Mouse (Mus musculus): ENCODE measurements around the gene Zc3h15. TPM values are rescaled to one million over a fixed set of nuclear protein-coding genes. Genes with fewer than 3 reads are reported as not detected.
"Not testable (repeated sequence)": the region's sequence is repeated elsewhere in the genome, so short reads cannot be mapped to it uniquely, and the experiment has no call there.

Gene Zc3h15
- total and polyA plus RNA-seq, 3 experiments, result 144 to 194 TPM; not detected in 1

GRCm38 (mm10) chr2:83660114-83660513, 15.9 kb downstream of the Zc3h15 start:
- Histone ChIP-seq H3K27ac (ENCODE audit: control insufficient read depth, low read depth, low read length) (no peak overlapping the region), H3K9me3 (replicated peaks; ENCODE audit: insufficient read depth, low read length) (no peaks in the 10 kb centered on the region), H3K4me1 (ENCODE audit: control insufficient read depth in 1 of 2, insufficient read depth in 2 of 2, low read length in 2 of 2) (no peaks in the 10 kb centered on the region), H3K27me3 (ENCODE audit: control insufficient read depth in 1 of 2, insufficient read depth in 2 of 2, low read length in 2 of 2) (no peaks in the 10 kb centered on the region), H3K4me3 (ENCODE audit: control insufficient read depth in 1 of 2, insufficient read depth in 1 of 2, low read depth in 2 of 2, low read length in 2 of 2) (no peak overlapping the region), H3K79me2 (ENCODE audit: control insufficient read depth, insufficient read depth, low read length, poor library complexity) (peaks cover 6% of the 10 kb centered on the region), H3K9ac (ENCODE audit: control insufficient read depth, low read depth, low read length, poor library complexity, severe bottlenecking) (no peak overlapping the region), H3K36me3 (ENCODE audit: control insufficient read depth in 1 of 2, insufficient read depth in 2 of 2, low read length in 2 of 2) (peaks cover 0 to 34% of the 10 kb centered on the region in 2 experiments; a peak in 2 of 4 replicates)
- no peak for DNase-seq (ENCODE audit: low read depth, low spot score)
- TF ChIP-seq KAT2A (conservative IDR thresholded peaks at IDR 0.05; ENCODE audit: low read depth, low read length) (no peak), RAD21 (IDR thresholded peaks at IDR 0.05; ENCODE audit: low read depth, low read length) (peak; percentile 33)

GRCm38 (mm10) chr2:83661351-83661750, 17.1 kb downstream of the Zc3h15 start:
- Histone ChIP-seq H3K79me2 (ENCODE audit: control insufficient read depth, insufficient read depth, low read length, poor library complexity) (peaks cover 2% of the 10 kb centered on the region; the same call in 1 of the 2 replicates), H3K4me3 (ENCODE audit: control insufficient read depth in 1 of 2, insufficient read depth in 1 of 2, low read depth in 2 of 2, low read length in 2 of 2) (no peak overlapping the region), H3K36me3 (ENCODE audit: control insufficient read depth in 1 of 2, insufficient read depth in 2 of 2, low read length in 2 of 2) (peaks cover 0 to 32% of the 10 kb centered on the region in 2 experiments; a peak in 2 of 4 replicates), H3K9ac (ENCODE audit: control insufficient read depth, low read depth, low read length, poor library complexity, severe bottlenecking) (no peak overlapping the region), H3K27ac (ENCODE audit: control insufficient read depth, low read depth, low read length) (no peak overlapping the region), H3K9me3 (replicated peaks; ENCODE audit: insufficient read depth, low read length) (no peaks in the 10 kb centered on the region), H3K4me1 (ENCODE audit: control insufficient read depth in 1 of 2, insufficient read depth in 2 of 2, low read length in 2 of 2) (no peaks in the 10 kb centered on the region), H3K27me3 (ENCODE audit: control insufficient read depth in 1 of 2, insufficient read depth in 2 of 2, low read length in 2 of 2) (no peaks in the 10 kb centered on the region)
- TF ChIP-seq CHD1 (IDR thresholded peaks at IDR 0.05; ENCODE audit: low read depth, low read length) (no peak), CTCF (IDR thresholded peaks at IDR 0.05 in 2 of 3, conservative IDR thresholded peaks at IDR 0.05 in 1 of 3; ENCODE audit: control insufficient read depth in 1 of 3, insufficient read depth in 1 of 3, low read depth in 2 of 3, low read length in 3 of 3, poor library complexity in 1 of 3, severe bottlenecking in 1 of 3) (no peak), ELF1 (IDR thresholded peaks at IDR 0.05; ENCODE audit: low read depth, low read length) (no peak), MEF2A (IDR thresholded peaks at IDR 0.05; ENCODE audit: extremely low read depth, insufficient replicate concordance, low read depth, low read length, poor library complexity, severe bottlenecking) (no peak), CHD2 (IDR thresholded peaks at IDR 0.05; ENCODE audit: low read length) (no peak), ZMIZ1 (IDR thresholded peaks at IDR 0.05; ENCODE audit: low read depth, low read length) (no peak), MAFK (IDR thresholded peaks at IDR 0.05; ENCODE audit: borderline replicate concordance, low read depth, low read length) (no peak), UBTF (IDR thresholded peaks at IDR 0.05; ENCODE audit: borderline replicate concordance, insufficient read depth, low read depth, low read length) (no peak), NRF1 (IDR thresholded peaks at IDR 0.05; ENCODE audit: insufficient read depth, low read depth, low read length, poor library complexity, severe bottlenecking) (no peak), SMC3 (IDR thresholded peaks at IDR 0.05; ENCODE audit: low read depth, low read length) (no peak), ZC3H11A (IDR thresholded peaks at IDR 0.05; ENCODE audit: low read depth, low read length) (no peak), HCFC1 (IDR thresholded peaks at IDR 0.05; ENCODE audit: low read depth, low read length) (no peak), GATA1 (IDR thresholded peaks at IDR 0.05; ENCODE audit: low read depth, low read length) (no peak), RAD21 (IDR thresholded peaks at IDR 0.05; ENCODE audit: low read depth, low read length) (no peak), USF2 (IDR thresholded peaks at IDR 0.05; ENCODE audit: borderline replicate concordance in 1 of 2, insufficient read depth in 1 of 2, low read depth in 1 of 2, low read length in 2 of 2) (no peak)
- no peak for DNase-seq (ENCODE audit: low read depth, low spot score)

GRCm38 (mm10) chr2:83665051-83665450, 20.8 kb downstream of the Zc3h15 start:
- not testable (repeated sequence) for H3K79me2 ChIP-seq (ENCODE audit: control insufficient read depth, insufficient read depth, low read length, poor library complexity); H3K4me1 ChIP-seq (ENCODE audit: control insufficient read depth in 1 of 2, insufficient read depth in 2 of 2, low read length in 2 of 2); H3K9ac ChIP-seq (ENCODE audit: control insufficient read depth, low read depth, low read length, poor library complexity, severe bottlenecking); H3K4me3 ChIP-seq (ENCODE audit: control insufficient read depth in 1 of 2, insufficient read depth in 1 of 2, low read depth in 2 of 2, low read length in 2 of 2); H3K27ac ChIP-seq (ENCODE audit: control insufficient read depth, low read depth, low read length); H3K27me3 ChIP-seq (ENCODE audit: control insufficient read depth in 1 of 2, insufficient read depth in 2 of 2, low read length in 2 of 2); H3K9me3 ChIP-seq (replicated peaks; ENCODE audit: insufficient read depth, low read length); DNase-seq (ENCODE audit: low read depth, low spot score)
- peaks cover 0 to 18% of the 10 kb centered on the region in 2 experiments; a peak in 2 of 4 replicates for H3K36me3 ChIP-seq (ENCODE audit: control insufficient read depth in 1 of 2, insufficient read depth in 2 of 2, low read length in 2 of 2)
